Mouse (Mus musculus) forebrain, embryonic 14.5 days (tissue): ENCODE measurements around the gene Letm1. TPM values are rescaled to one million over a fixed set of nuclear protein-coding genes. Genes with fewer than 3 reads are reported as not detected.
A peak's percentile ranks its signal among the peaks of the same experiment; 100 is the strongest.

Source experiments
- ATAC-seq: fragments of 200-750 bp; cut with Nextera tagmentation; 2 replicates; pipeline ENCODE4 v1.8.0; 2017; ENCODE audit warnings: mild to moderate bottlenecking, moderate library complexity
- DNase-seq: peaks from one replicate; pipeline ENCODE4 v3.0.0-alpha.2; 2015; ENCODE audit warnings: low spot score
- H3K27ac ChIP-seq: fragments of 300-500 bp; sonication (generic); 2 replicates; pipeline ENCODE4 v1.5.1; 2014; ENCODE audit warnings: low read depth, mild to moderate bottlenecking, control low read depth, low read length, moderate library complexity
- H3K27me3 ChIP-seq: fragments of 300-500 bp; sonication (generic); replicated peaks from 2 replicates; pipeline ENCODE4 v1.6.1; 2014; ENCODE audit warnings: low read length, control low read depth, mixed read lengths; ENCODE audit not compliant: control insufficient read depth, insufficient read depth
- H3K36me3 ChIP-seq: fragments of 300-500 bp; sonication (generic); 2 replicates; pipeline ENCODE4 v1.6.1; 2014; ENCODE audit warnings: low read length, control low read depth; ENCODE audit not compliant: control insufficient read depth, insufficient read depth
- H3K4me1 ChIP-seq: fragments of 300-500 bp; sonication (generic); 2 replicates; pipeline ENCODE4 v1.6.1; 2014; ENCODE audit warnings: antibody characterized with exemption, low read length, control low read depth; ENCODE audit not compliant: control insufficient read depth, insufficient read depth
- H3K4me2 ChIP-seq: fragments of 300-500 bp; sonication (generic); 2 replicates; pipeline ENCODE4 v1.6.1; 2014; ENCODE audit warnings: mild to moderate bottlenecking, control low read depth, low read length
- H3K4me3 ChIP-seq: fragments of 300-500 bp; sonication (generic); 2 replicates; pipeline ENCODE4 v1.5.1; 2014; ENCODE audit warnings: low read depth, low read length, control low read depth
- H3K9ac ChIP-seq: fragments of 300-500 bp; sonication (generic); 2 replicates; pipeline ENCODE4 v1.6.1; 2014; ENCODE audit warnings: mild to moderate bottlenecking, low read length, control low read depth, moderate library complexity
- H3K9me3 ChIP-seq: fragments of 300-500 bp; sonication (generic); replicated peaks from 2 replicates; pipeline ENCODE4 v1.6.1; 2016; ENCODE audit warnings: low read length, control low read depth, mixed read lengths; ENCODE audit not compliant: control insufficient read depth
- WGBS: fragments of 180-500 bp; shearing (Covaris S2); extraction: QIAGEN DNeasy Blood & Tissue Kit; methylation state at CpG from one replicate; pipeline ENCODE4 v1.1.7; 2014; 5-methylcytosine and 5-hydroxymethylcytosine counted together
- polyA plus RNA-seq: library from polyadenylated mRNA; unstranded; fragments of >200 nt; fragmentation: Nextera tagmentation; extraction: Ambion mirVana; gene quantifications from 2 replicates; pipeline ENCODE4 v1.2.1, GENCODE M21; 2014

Gene Letm1
- polyA plus RNA-seq, 1 experiment from 2014 or later = 50.4 TPM

- WGBS = 56% methylated on average over 21 of the region's 21 CpGs
- ATAC-seq (0 out of 2 replicates have a peak, but pooled peaks have one; percentile 18), DNase-seq (no peak)
- no peak overlapping the region for H3K9ac ChIP-seq
- no peak overlapping the region for H3K27ac ChIP-seq
- no peaks in the 10 kb centered on the region for H3K9me3 ChIP-seq
- no peak overlapping the region for H3K4me2 ChIP-seq
- H3K4me1 ChIP-seq = no peaks in the 10 kb centered on the region
- H3K4me3 ChIP-seq = no peak overlapping the region
- peaks cover 74% of the 10 kb centered on the region for H3K36me3 ChIP-seq
- no peaks in the 10 kb centered on the region for H3K27me3 ChIP-seq
Observed at GRCm38 (mm10) chr5:33731051-33731450, 51.6 kb downstream of the Letm1 start.

- Histone ChIP-seq H3K4me2 (no peak overlapping the region), H3K27me3 (no peaks in the 10 kb centered on the region), H3K4me1 (no peaks in the 10 kb centered on the region; the same call in 1 of the 2 replicates), H3K9ac (no peak overlapping the region), H3K4me3 (no peak overlapping the region), H3K36me3 (peaks cover 69% of the 10 kb centered on the region), H3K27ac (no peak overlapping the region), H3K9me3 (no peaks in the 10 kb centered on the region)
- ATAC-seq (no peak), DNase-seq (no peak)
- WGBS = 64% methylated on average over 5 of the region's 5 CpGs
Observed at GRCm38 (mm10) chr5:33730516-33730915, 52.1 kb downstream of the Letm1 start.

GRCm38 (mm10) chr5:33728841-33729240, 53.8 kb downstream of the Letm1 start:
- 0 out of 2 replicates have a peak overlapping the region, but pooled peaks have one; percentile 3 for H3K4me2 ChIP-seq
- 81% methylated on average over 7 of the region's 7 CpGs for WGBS

GRCm38 (mm10) chr5:33726891-33727290, 55.7 kb downstream of the Letm1 start:
- peaks cover 12% of the 10 kb centered on the region for H3K4me1 ChIP-seq
- 0 out of 2 replicates have a peak overlapping the region, but pooled peaks have one; percentile 14 for H3K27ac ChIP-seq
- DNase-seq (no peak), ATAC-seq (no peak)
- peaks cover 37% of the 10 kb centered on the region for H3K36me3 ChIP-seq
- no peak overlapping the region for H3K4me3 ChIP-seq
- H3K9me3 ChIP-seq = no peaks in the 10 kb centered on the region
- H3K4me2 ChIP-seq = peak overlapping the region; percentile 95
- 81% methylated on average over 1 of the region's 1 CpGs for WGBS
- no peaks in the 10 kb centered on the region for H3K27me3 ChIP-seq
- H3K9ac ChIP-seq = peak overlapping the region; percentile 89; the same call in 1 of the 2 replicates

More at GRCm38 (mm10) chr5:33728841-33729240, 53.8 kb downstream of the Letm1 start:
- Histone ChIP-seq H3K9ac (no peak overlapping the region), H3K4me3 (no peak overlapping the region), H3K9me3 (no peaks in the 10 kb centered on the region), H3K27ac (no peak overlapping the region), H3K27me3 (no peaks in the 10 kb centered on the region), H3K36me3 (peaks cover 56% of the 10 kb centered on the region), H3K4me1 (peaks cover 7% of the 10 kb centered on the region; the same call in 1 of the 2 replicates)
- ATAC-seq = no peak
- DNase-seq = no peak

GRCm38 (mm10) chr5:33726081-33726647, 56.5 kb downstream of the Letm1 start:
- Histone ChIP-seq H3K36me3 (peaks cover 30% of the 10 kb centered on the region), H3K9me3 (no peaks in the 10 kb centered on the region), H3K27me3 (no peaks in the 10 kb centered on the region), H3K4me2 (peak overlapping the region; percentile 95), H3K4me3 (peak overlapping the region; percentile 72; the same call in 1 of the 2 replicates), H3K27ac (0 out of 2 replicates have a peak overlapping the region, but pooled peaks have one; percentile 9), H3K4me1 (peaks cover 16% of the 10 kb centered on the region), H3K9ac (peak overlapping the region; percentile 89)
- no peak for ATAC-seq
- 65% methylated on average over 7 of the region's 7 CpGs for WGBS
- no peak for DNase-seq

GRCm38 (mm10) chr5:33723641-33724465, 58.8 kb downstream of the Letm1 start:
- peak overlapping the region; percentile 95 for H3K4me2 ChIP-seq
- 2% methylated on average over 36 of the region's 36 CpGs for WGBS
- peaks cover 11% of the 10 kb centered on the region for H3K36me3 ChIP-seq
- H3K4me3 ChIP-seq = peak overlapping the region; percentile 72
- no peaks in the 10 kb centered on the region for H3K9me3 ChIP-seq
- H3K27ac ChIP-seq = peak overlapping the region; percentile 83
- no peaks in the 10 kb centered on the region for H3K27me3 ChIP-seq
- H3K9ac ChIP-seq = peak overlapping the region; percentile 89
- peaks cover 20% of the 10 kb centered on the region for H3K4me1 ChIP-seq
- DNase-seq = no peak
- peak; percentile 44 for ATAC-seq

- Histone ChIP-seq H3K27me3 (no peaks in the 10 kb centered on the region), H3K4me2 (peak overlapping the region; percentile 95), H3K27ac (peak overlapping the region; percentile 83), H3K4me3 (peak overlapping the region; percentile 72), H3K4me1 (peaks cover 20% of the 10 kb centered on the region), H3K9me3 (no peaks in the 10 kb centered on the region), H3K36me3 (peaks cover 6% of the 10 kb centered on the region), H3K9ac (peak overlapping the region; percentile 89)
- peak; percentile 33 for ATAC-seq
- DNase-seq = peak; percentile 62
- under 1% methylated on average over 60 of the region's 61 CpGs for WGBS
Observed at GRCm38 (mm10) chr5:33723019-33723640, 59.5 kb downstream of the Letm1 start.

- H3K4me2 ChIP-seq = peak overlapping the region; percentile 95
- ATAC-seq = 0 out of 2 replicates have a peak, but pooled peaks have one; percentile 21
- under 1% methylated on average over 53 of the region's 53 CpGs for WGBS
Observed at GRCm38 (mm10) chr5:33722266-33723018, 60.2 kb downstream of the Letm1 start.

More at GRCm38 (mm10) chr5:33722266-33723018, 60.2 kb downstream of the Letm1 start:
- H3K27me3 ChIP-seq = no peaks in the 10 kb centered on the region
- peaks cover 20% of the 10 kb centered on the region for H3K4me1 ChIP-seq
- peak overlapping the region; percentile 83 for H3K27ac ChIP-seq
- DNase-seq = peak; percentile 48
- 0 out of 2 replicates have a peak, but pooled peaks cover 4% of the 10 kb centered on the region for H3K36me3 ChIP-seq
- peak overlapping the region; percentile 72 for H3K4me3 ChIP-seq
- peak overlapping the region; percentile 89 for H3K9ac ChIP-seq
- no peaks in the 10 kb centered on the region for H3K9me3 ChIP-seq
